Mouse (Mus musculus) heart, adult 2 months (tissue): ENCODE results near the gene Vezf1. TPM values are rescaled to one million over a fixed set of nuclear protein-coding genes. Genes with fewer than 3 reads are reported as not detected.

ENCODE experiments used
- DNase-seq, 2 experiments: peaks; one replicate each; pipeline ENCODE4 v3.0.0; 2021
- H3K27ac ChIP-seq: fragments of 200-600 bp; 2 replicates; pipeline ENCODE4 v1.8.1; 2022
- H3K27me3 ChIP-seq: fragments of 200-500 bp; 2 replicates; pipeline ENCODE4 v1.6.1; 2012; ENCODE audit warnings: mild to moderate bottlenecking, low read length, inconsistent platforms, mixed read lengths; ENCODE audit not compliant: control insufficient read depth, insufficient read depth
- H3K36me3 ChIP-seq: fragments of 200-500 bp; 2 replicates; pipeline ENCODE4 v1.6.1; 2012; ENCODE audit warnings: low read length, inconsistent platforms; ENCODE audit not compliant: control insufficient read depth, insufficient read depth
- H3K4me1 ChIP-seq: fragments of 200-500 bp; 2 replicates; pipeline ENCODE4 v1.6.1; 2011; ENCODE audit warnings: low read length; ENCODE audit not compliant: control insufficient read depth, insufficient read depth
- H3K4me3 ChIP-seq: fragments of 200-600 bp; 2 replicates; pipeline ENCODE4 v1.8.1; 2022
- H3K79me2 ChIP-seq: fragments of 200-500 bp; replicated peaks from 2 replicates; pipeline ENCODE4 v1.6.1; 2012; ENCODE audit warnings: mild to moderate bottlenecking, inconsistent platforms, low read length, moderate library complexity, mixed read lengths; ENCODE audit not compliant: control insufficient read depth, insufficient read depth
- H3K9ac ChIP-seq: fragments of 200-500 bp; 2 replicates; pipeline ENCODE4 v1.6.1; 2012; ENCODE audit warnings: low read depth, mild to moderate bottlenecking, control low read depth, inconsistent platforms, low read length, mixed read lengths
- CTCF ChIP-seq: fragments of 200-600 bp; IDR thresholded peaks from 2 replicates; pipeline ENCODE4 v1.8.1; 2022; ENCODE audit warnings: antibody characterized with exemption, mild to moderate bottlenecking, moderate library complexity
- EP300 ChIP-seq: fragments of 200-500 bp; IDR thresholded peaks from 2 replicates; pipeline ENCODE4 v1.6.1; 2011; ENCODE audit warnings: low read depth, low read length, control low read depth; ENCODE audit not compliant: insufficient read depth
- POLR2A ChIP-seq: fragments of 200-500 bp; IDR thresholded peaks from 2 replicates; pipeline ENCODE4 v1.6.1; 2011; ENCODE audit warnings: mild to moderate bottlenecking, low read depth, low read length, control low read depth; ENCODE audit not compliant: insufficient read depth
- WGBS: fragments of 180-500 bp; shearing (Covaris S2); methylation state at CpG from one replicate; pipeline ENCODE4 v1.1.7; 2018; 5-methylcytosine and 5-hydroxymethylcytosine counted together
- intact Hi-C: fragments of 180-260 bp; cut with DNase I; formaldehyde crosslinking; loops from one replicate; pipeline ENCODE4 v1.15.1; 2025
- polyA plus RNA-seq: library from polyadenylated mRNA; depleted of rRNA; stranded (reverse); fragments of >200 nt; gene quantifications from 2 replicates; pipeline ENCODE4 v1.2.3, GENCODE M21; 2012; rRNA removed
- total RNA-seq, 2 experiments: library from RNA; stranded (reverse); gene quantifications; 2 replicates each; pipeline ENCODE4 v1.2.3; 2021

Gene Vezf1
- total and polyA plus RNA-seq, 3 experiments: 22.6 to 49.8 (median 37.9) TPM

GRCm38 (mm10) chr11:88126306-88126793, 58.3 kb downstream of the Vezf1 start:
- Histone ChIP-seq H3K36me3 (peaks cover 3% of the 10 kb centered on the region), H3K4me3 (no peak overlapping the region), H3K4me1 (peaks cover 9% of the 10 kb centered on the region), H3K27me3 (no peaks in the 10 kb centered on the region), H3K27ac (no peak overlapping the region), H3K79me2 (peaks cover 3% of the 10 kb centered on the region; the same call in 1 of the 2 replicates), H3K9ac (no peak overlapping the region)
- no peak for DNase-seq
- intact Hi-C loops: no loop called here
- 67% methylated on average over 5 of the region's 5 CpGs for WGBS
- no peak for TF ChIP-seq CTCF
- TF ChIP-seq EP300: no peak

- peaks cover 12% of the 10 kb centered on the region for H3K36me3 ChIP-seq
- DNase-seq: no peak
- TF ChIP-seq POLR2A (no peak), EP300 (no peak), CTCF (no peak)
- H3K9ac ChIP-seq: no peak overlapping the region
- WGBS: 94% methylated on average over 9 of the region's 9 CpGs
- intact Hi-C loops: no loop called here
- H3K4me1 ChIP-seq: peaks cover 22% of the 10 kb centered on the region
- no peak overlapping the region for H3K27ac ChIP-seq
- no peak overlapping the region for H3K4me3 ChIP-seq
- no peaks in the 10 kb centered on the region for H3K27me3 ChIP-seq
- peaks cover 3% of the 10 kb centered on the region; the same call in 1 of the 2 replicates for H3K79me2 ChIP-seq
These were observed 60.4 kb downstream of the Vezf1 start for GRCm38 (mm10) chr11:88128461-88128860.

GRCm38 (mm10) chr11:88129281-88129680, 61.2 kb downstream of the Vezf1 start:
- H3K27me3 ChIP-seq: no peaks in the 10 kb centered on the region
- H3K79me2 ChIP-seq: peaks cover 3% of the 10 kb centered on the region; the same call in 1 of the 2 replicates
- DNase-seq: no peak
- H3K4me3 ChIP-seq: no peak overlapping the region
- H3K36me3 ChIP-seq: peaks cover 14% of the 10 kb centered on the region
- H3K9ac ChIP-seq: no peak overlapping the region
- 89% methylated on average over 3 of the region's 3 CpGs for WGBS
- no peak overlapping the region for H3K27ac ChIP-seq
- intact Hi-C loops: no loop called here
- H3K4me1 ChIP-seq: peaks cover 22% of the 10 kb centered on the region
- no peak for TF ChIP-seq EP300
- TF ChIP-seq CTCF: no peak
- TF ChIP-seq POLR2A: no peak

- peak in 1 of 2 experiments; percentile 33 for DNase-seq
- Histone ChIP-seq H3K27me3 (no peaks in the 10 kb centered on the region), H3K4me3 (no peak overlapping the region), H3K4me1 (peaks cover 22% of the 10 kb centered on the region), H3K36me3 (peaks cover 14% of the 10 kb centered on the region), H3K79me2 (peaks cover 3% of the 10 kb centered on the region; the same call in 1 of the 2 replicates), H3K9ac (no peak overlapping the region), H3K27ac (peak overlapping the region; percentile 56)
- peak; percentile 75 for TF ChIP-seq EP300
- TF ChIP-seq POLR2A: no peak
- 78% methylated on average over 10 of the region's 10 CpGs for WGBS
- intact Hi-C loops: no loop called here
These were observed 61.9 kb downstream of the Vezf1 start for GRCm38 (mm10) chr11:88129935-88130334.

GRCm38 (mm10) chr11:88131847-88132246, 63.8 kb downstream of the Vezf1 start:
- H3K4me1 ChIP-seq: peaks cover 21% of the 10 kb centered on the region
- H3K79me2 ChIP-seq: peaks cover 3% of the 10 kb centered on the region; the same call in 1 of the 2 replicates
- under 1% methylated on average over 8 of the region's 8 CpGs for WGBS
- no peaks in the 10 kb centered on the region for H3K27me3 ChIP-seq
- peak overlapping the region; percentile 48 for H3K9ac ChIP-seq
- TF ChIP-seq CTCF (no peak), POLR2A (peak; percentile 49; the same call in 1 of the 2 replicates), EP300 (peak; percentile 99)
- peak; percentile 82 to 88 for DNase-seq
- intact Hi-C loops: loop anchor here (1.0 to 2.0 kb wide), 4 partner anchors 13 to 49 kb away; partner anchors contain the start of gene Cuedc1
- peak overlapping the region; percentile 31 for H3K4me3 ChIP-seq
- H3K27ac ChIP-seq: peak overlapping the region; percentile 97
- H3K36me3 ChIP-seq: peaks cover 14% of the 10 kb centered on the region

Other genes starting within 250 kb of the Vezf1 start
- gene Lpo, start 240.0 kb upstream of the Vezf1 start, total RNA-seq: not detected
- gene Lpo, start 240.0 kb upstream of the Vezf1 start, polyA plus RNA-seq: 0.04 TPM in 1 of 2 replicates, not detected in the other
- 1 to 10 TPM; 2.2 to 2.9 TPM for gene Mks1, start 215.1 kb upstream of the Vezf1 start, total RNA-seq
- 4.6 and 5.4 TPM in 2 replicates for gene Mks1, start 215.1 kb upstream of the Vezf1 start, polyA plus RNA-seq
- not detected for gene Epx, start 192.7 kb upstream of the Vezf1 start, total RNA-seq
- not detected in 2 replicates for gene Epx, start 192.7 kb upstream of the Vezf1 start, polyA plus RNA-seq
- not detected for gene Olfr462, start 176.0 kb upstream of the Vezf1 start, total RNA-seq
- gene Olfr462, start 176.0 kb upstream of the Vezf1 start, polyA plus RNA-seq: not detected in 2 replicates
- not detected for gene Olfr463, start 170.9 kb upstream of the Vezf1 start, total RNA-seq
- not detected in 2 replicates for gene Olfr463, start 170.9 kb upstream of the Vezf1 start, polyA plus RNA-seq
- gene Olfr464, start 147.3 kb upstream of the Vezf1 start, total RNA-seq: not detected
- gene Olfr464, start 147.3 kb upstream of the Vezf1 start, polyA plus RNA-seq: not detected in 2 replicates
- 100 to 1,000 TPM; 361 to 396 TPM for gene Dynll2, start 80.7 kb upstream of the Vezf1 start, total RNA-seq
- 225 and 357 TPM in 2 replicates for gene Dynll2, start 80.7 kb upstream of the Vezf1 start, polyA plus RNA-seq
- gene Srsf1, start 20.9 kb upstream of the Vezf1 start, total RNA-seq: 10 to 100 TPM; 99.5 to 99.7 TPM
- 39.3 and 86.5 TPM in 2 replicates for gene Srsf1, start 20.9 kb upstream of the Vezf1 start, polyA plus RNA-seq
- gene Cuedc1, start 29.8 kb downstream of the Vezf1 start, total RNA-seq: 10 to 100 TPM; 49.8 to 55.0 TPM
- 36.2 and 38.7 TPM in 2 replicates for gene Cuedc1, start 29.8 kb downstream of the Vezf1 start, polyA plus RNA-seq
- gene Mrps23, start 136.1 kb downstream of the Vezf1 start, total RNA-seq: 100 to 1,000 TPM; 303 to 314 TPM
- 121 and 142 TPM in 2 replicates for gene Mrps23, start 136.1 kb downstream of the Vezf1 start, polyA plus RNA-seq
- gene Ccdc182, start 225.8 kb downstream of the Vezf1 start, total RNA-seq: not detected
- not detected in 2 replicates for gene Ccdc182, start 225.8 kb downstream of the Vezf1 start, polyA plus RNA-seq